Mouse (Mus musculus): Measurements from ENCODE around the gene Ccp110. TPM values are rescaled to one million over a fixed set of nuclear protein-coding genes. Genes with fewer than 3 reads are reported as not detected.

Ccp110 gene
- polyA plus RNA-seq (2015; fragmentation: Nextera tagmentation; extraction: Ambion mirVana) = 6.4 and 6.8 TPM in 2 replicates

- H3K4me2 ChIP-seq = peak within 1 kb of the TSS; percentile 95
- no peaks in the 10 kb centered on the region for H3K9me3 ChIP-seq
- WGBS = under 1% methylated on average over 48 of the region's 48 CpGs
- peaks cover 7% of the 10 kb centered on the region for H3K36me3 ChIP-seq
- ATAC-seq (ENCODE audit: extremely low read depth, insufficient number of reproducible peaks, low FRiP score, low TSS enrichment) = peak; percentile 97
- no peaks in the 10 kb centered on the region for H3K27me3 ChIP-seq (replicated peaks)
- peaks cover 9% of the 10 kb centered on the region for H3K4me1 ChIP-seq
- peak within 1 kb of the TSS; percentile 91 for H3K4me3 ChIP-seq
- H3K27ac ChIP-seq (replicated peaks) = 0 out of 2 replicates have a peak within 1 kb of the TSS, but pooled peaks have one; percentile 42
- H3K9ac ChIP-seq = peak within 1 kb of the TSS; percentile 85
Observed at GRCm38 (mm10) chr7:118712228-118713173, at the start of gene Ccp110. Ccp110 (plus strand) TSS chr7:118712552.

DNA sequence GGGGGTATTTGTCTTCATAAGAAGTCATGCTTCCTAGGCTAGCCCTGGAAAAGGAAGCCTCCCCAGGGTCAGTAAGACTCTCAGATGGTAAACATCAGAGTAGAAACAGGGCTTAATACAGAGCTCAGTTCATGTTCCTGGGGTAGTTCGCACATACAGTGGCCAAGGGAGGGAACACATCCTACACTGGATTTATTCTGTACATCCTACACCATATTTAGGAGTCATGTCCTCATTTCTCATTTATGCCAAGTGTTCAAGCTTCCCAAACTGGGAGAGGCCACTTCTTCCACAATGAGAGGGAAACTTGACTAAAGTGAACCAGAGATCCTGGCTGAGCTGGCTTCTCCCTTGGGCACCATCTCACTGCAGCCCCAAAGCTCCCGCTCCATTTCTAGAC lies 44.6 kb upstream of the Ccp110 start:
- no peak overlapping the region for H3K27ac ChIP-seq (replicated peaks)
- no peak overlapping the region for H3K4me2 ChIP-seq
- ATAC-seq (ENCODE audit: extremely low read depth, insufficient number of reproducible peaks, low FRiP score, low TSS enrichment) = no peak
- peaks cover 70% of the 10 kb centered on the region for H3K27me3 ChIP-seq (replicated peaks)
- H3K4me3 ChIP-seq = no peak overlapping the region
- H3K9ac ChIP-seq = no peak overlapping the region
- WGBS = 82% methylated on average over 2 of the region's 2 CpGs
- no peaks in the 10 kb centered on the region for H3K36me3 ChIP-seq
- no peaks in the 10 kb centered on the region for H3K4me1 ChIP-seq
- no peaks in the 10 kb centered on the region for H3K9me3 ChIP-seq

- Histone ChIP-seq H3K27ac (replicated peaks) (no peak overlapping the region), H3K4me1 (no peaks in the 10 kb centered on the region), H3K4me3 (no peak overlapping the region), H3K9ac (no peak overlapping the region), H3K4me2 (no peak overlapping the region), H3K27me3 (replicated peaks) (peaks cover 93% of the 10 kb centered on the region), H3K36me3 (no peaks in the 10 kb centered on the region), H3K9me3 (no peaks in the 10 kb centered on the region)
- 53% methylated on average over 4 of the region's 4 CpGs for WGBS
- ATAC-seq (ENCODE audit: extremely low read depth, insufficient number of reproducible peaks, low FRiP score, low TSS enrichment) = no peak
Observed at GRCm38 (mm10) chr7:118670142-118670541, 42.2 kb upstream of the Ccp110 start.

DNA sequence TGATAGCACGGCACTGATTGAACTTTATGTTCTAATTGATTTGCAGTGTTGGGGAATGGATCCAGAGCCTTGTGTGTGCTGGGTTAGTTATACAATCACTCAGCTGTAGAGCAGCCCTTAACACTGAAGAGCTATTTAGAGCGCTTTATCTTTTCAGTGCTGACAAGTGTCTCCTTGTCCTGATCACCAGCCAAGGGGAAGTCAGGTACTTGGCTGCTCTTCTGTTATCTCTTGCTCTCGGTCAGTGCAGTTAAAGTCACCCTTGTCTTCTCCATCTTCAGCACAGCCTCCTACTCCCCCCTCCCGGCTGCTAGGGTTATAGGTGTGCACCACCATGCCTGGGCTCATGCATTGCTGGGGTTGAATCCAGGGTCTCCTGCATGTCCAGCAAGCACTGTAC lies 35.5 kb upstream of the Ccp110 start:
- Histone ChIP-seq H3K9me3 (no peaks in the 10 kb centered on the region), H3K4me2 (no peak overlapping the region), H3K27me3 (replicated peaks) (peaks cover 74% of the 10 kb centered on the region), H3K36me3 (no peaks in the 10 kb centered on the region), H3K4me3 (no peak overlapping the region), H3K4me1 (peaks cover 12% of the 10 kb centered on the region), H3K27ac (replicated peaks) (no peak overlapping the region), H3K9ac (no peak overlapping the region)
- ATAC-seq (ENCODE audit: extremely low read depth, insufficient number of reproducible peaks, low FRiP score, low TSS enrichment) = no peak
- WGBS = 31% methylated on average over 4 of the region's 4 CpGs

DNA sequence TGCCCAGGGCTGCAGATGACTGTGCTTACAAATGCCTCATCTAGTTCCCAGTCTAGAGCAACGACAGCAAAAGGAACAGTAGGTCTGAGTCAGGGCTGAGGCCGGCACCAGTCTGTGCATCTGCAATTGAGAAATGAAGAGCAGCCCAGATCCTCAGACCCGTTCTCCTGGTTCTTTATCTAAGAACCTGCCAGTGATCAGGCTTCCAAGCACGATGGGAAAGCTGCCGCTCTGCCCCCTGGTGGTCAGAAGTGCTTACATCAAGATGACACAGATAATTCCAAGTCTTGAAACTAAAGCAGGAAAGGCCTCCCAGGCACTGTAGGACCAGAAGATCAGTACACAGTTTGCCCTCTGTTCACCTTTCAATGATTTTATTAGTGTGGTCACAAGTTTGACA lies 24.2 kb upstream of the Ccp110 start:
- Histone ChIP-seq H3K9ac (no peak overlapping the region), H3K4me2 (no peak overlapping the region), H3K27me3 (replicated peaks) (peaks cover 36% of the 10 kb centered on the region), H3K4me1 (no peaks in the 10 kb centered on the region), H3K4me3 (no peak overlapping the region), H3K9me3 (no peaks in the 10 kb centered on the region), H3K36me3 (peaks cover 61% of the 10 kb centered on the region), H3K27ac (replicated peaks) (no peak overlapping the region)
- ATAC-seq (ENCODE audit: extremely low read depth, insufficient number of reproducible peaks, low FRiP score, low TSS enrichment) = no peak
- 29% methylated on average over 5 of the region's 5 CpGs for WGBS

- Histone ChIP-seq H3K27me3 (replicated peaks) (peaks cover 29% of the 10 kb centered on the region), H3K9ac (no peak overlapping the region), H3K27ac (replicated peaks) (no peak overlapping the region), H3K36me3 (peaks cover 70% of the 10 kb centered on the region), H3K9me3 (no peaks in the 10 kb centered on the region), H3K4me2 (no peak overlapping the region), H3K4me3 (no peak overlapping the region), H3K4me1 (no peaks in the 10 kb centered on the region)
- 66% methylated on average over 7 of the region's 7 CpGs for WGBS
- ATAC-seq (ENCODE audit: extremely low read depth, insufficient number of reproducible peaks, low FRiP score, low TSS enrichment) = no peak
Observed at GRCm38 (mm10) chr7:118689088-118689487, 23.3 kb upstream of the Ccp110 start.

DNA sequence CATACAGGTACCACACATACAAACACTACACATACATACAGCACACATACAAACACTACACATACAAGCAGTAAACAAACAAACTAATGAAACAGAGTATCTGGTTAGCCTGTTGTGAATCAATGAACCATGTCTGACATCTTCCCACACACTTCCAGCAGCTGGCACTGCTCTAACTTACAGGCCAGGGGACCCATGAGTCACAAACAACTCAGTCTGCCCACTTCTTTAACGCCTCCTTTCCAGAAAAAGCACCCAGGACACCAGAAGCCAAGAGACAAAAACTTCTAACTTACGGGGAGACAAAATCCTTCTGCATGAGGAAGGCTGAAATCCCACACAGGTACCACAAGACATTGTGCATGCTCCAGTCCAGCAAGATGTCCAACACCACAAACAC lies 21.1 kb upstream of the Ccp110 start:
- H3K27ac ChIP-seq (replicated peaks) = no peak overlapping the region
- no peaks in the 10 kb centered on the region for H3K4me1 ChIP-seq
- no peak overlapping the region for H3K9ac ChIP-seq
- WGBS = 84% methylated on average over 2 of the region's 2 CpGs
- no peaks in the 10 kb centered on the region for H3K9me3 ChIP-seq
- ATAC-seq (ENCODE audit: extremely low read depth, insufficient number of reproducible peaks, low FRiP score, low TSS enrichment) = no peak
- peaks cover 16% of the 10 kb centered on the region for H3K27me3 ChIP-seq (replicated peaks)
- no peak overlapping the region for H3K4me2 ChIP-seq
- no peak overlapping the region for H3K4me3 ChIP-seq
- H3K36me3 ChIP-seq = peaks cover 90% of the 10 kb centered on the region

- ATAC-seq (ENCODE audit: extremely low read depth, insufficient number of reproducible peaks, low FRiP score, low TSS enrichment) = no peak
- Histone ChIP-seq H3K4me3 (no peak overlapping the region), H3K9ac (no peak overlapping the region), H3K9me3 (no peaks in the 10 kb centered on the region), H3K4me2 (no peak overlapping the region), H3K27me3 (replicated peaks) (no peaks in the 10 kb centered on the region), H3K36me3 (peaks cover 80% of the 10 kb centered on the region), H3K4me1 (no peaks in the 10 kb centered on the region), H3K27ac (replicated peaks) (no peak overlapping the region)
- WGBS = 96% methylated on average over 6 of the region's 6 CpGs
Observed at GRCm38 (mm10) chr7:118696146-118696545, 16.2 kb upstream of the Ccp110 start.

- H3K27ac ChIP-seq (replicated peaks) = no peak overlapping the region
- no peak for ATAC-seq (ENCODE audit: extremely low read depth, insufficient number of reproducible peaks, low FRiP score, low TSS enrichment)
- no peak overlapping the region for H3K4me3 ChIP-seq
- no peaks in the 10 kb centered on the region for H3K9me3 ChIP-seq
- 66% methylated on average over 4 of the region's 4 CpGs for WGBS
- no peak overlapping the region for H3K9ac ChIP-seq
- H3K27me3 ChIP-seq (replicated peaks) = no peaks in the 10 kb centered on the region
- H3K4me1 ChIP-seq = no peaks in the 10 kb centered on the region
- peaks cover 77% of the 10 kb centered on the region for H3K36me3 ChIP-seq
- H3K4me2 ChIP-seq = no peak overlapping the region
Observed at GRCm38 (mm10) chr7:118697168-118697567, 15.2 kb upstream of the Ccp110 start.

DNA sequence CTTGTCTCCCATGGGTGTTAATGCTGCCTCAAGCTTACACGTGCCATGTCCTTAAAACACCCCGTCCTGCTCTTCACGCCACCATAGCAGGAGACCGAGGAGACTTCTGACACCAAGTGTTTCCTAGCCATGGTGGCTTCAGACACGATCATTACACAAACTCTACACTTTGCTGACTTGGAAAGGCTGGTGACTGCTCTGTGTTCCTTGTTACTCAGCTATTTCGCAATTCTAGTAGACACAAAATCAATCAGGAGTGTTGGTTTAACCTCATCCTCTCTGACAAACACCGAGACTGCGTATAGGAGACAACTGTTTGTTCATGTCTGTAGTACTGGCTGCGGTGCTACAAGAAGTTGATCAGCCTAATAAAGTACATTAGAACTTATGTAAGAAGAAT lies 13.5 kb upstream of the Ccp110 start:
- 90% methylated on average over 9 of the region's 9 CpGs for WGBS

DNA sequence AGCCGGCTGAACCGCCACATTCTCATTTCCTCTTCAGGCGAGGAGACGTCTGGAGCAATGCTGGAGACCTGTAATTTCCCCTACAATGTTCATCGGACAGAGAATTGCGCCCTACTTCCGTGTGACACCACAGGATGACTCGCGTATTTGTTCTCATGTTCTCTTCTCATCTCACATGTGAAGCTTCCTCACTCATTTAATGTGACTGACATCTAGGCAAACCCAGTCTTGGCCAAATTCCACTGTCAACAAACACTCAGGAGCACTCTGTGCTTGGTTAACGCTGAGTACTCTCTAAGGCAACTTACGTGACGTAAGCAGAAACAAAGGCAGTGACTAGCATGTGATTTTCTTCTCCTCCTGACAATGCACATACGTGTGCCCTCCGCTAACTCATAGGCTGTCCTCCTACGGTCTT lies 9.2 kb upstream of the Ccp110 start:
- Histone ChIP-seq H3K9ac (no peak overlapping the region), H3K4me3 (no peak overlapping the region), H3K27me3 (replicated peaks) (no peaks in the 10 kb centered on the region), H3K4me1 (peaks cover 29% of the 10 kb centered on the region), H3K27ac (replicated peaks) (no peak overlapping the region), H3K36me3 (peaks cover 28% of the 10 kb centered on the region), H3K4me2 (peak overlapping the region; percentile 91; the same call in 1 of the 2 replicates), H3K9me3 (no peaks in the 10 kb centered on the region)
- WGBS = 85% methylated on average over 15 of the region's 15 CpGs
- ATAC-seq (ENCODE audit: extremely low read depth, insufficient number of reproducible peaks, low FRiP score, low TSS enrichment) = no peak

More for the DNA sequence above, 13.5 kb upstream of the Ccp110 start:
- Histone ChIP-seq H3K4me2 (no peak overlapping the region), H3K9ac (no peak overlapping the region), H3K27me3 (replicated peaks) (no peaks in the 10 kb centered on the region), H3K36me3 (peaks cover 69% of the 10 kb centered on the region), H3K27ac (replicated peaks) (no peak overlapping the region), H3K4me3 (no peak overlapping the region), H3K9me3 (no peaks in the 10 kb centered on the region), H3K4me1 (peaks cover 9% of the 10 kb centered on the region)
- ATAC-seq (ENCODE audit: extremely low read depth, insufficient number of reproducible peaks, low FRiP score, low TSS enrichment) = no peak
